Mouse (Mus musculus) liver, embryonic 14.5 days (tissue): Measurements from ENCODE around the gene Sh3bp1. TPM values are rescaled to one million over a fixed set of nuclear protein-coding genes. Genes with fewer than 3 reads are reported as not detected.

ENCODE experiments used
- ATAC-seq: fragments of 200-750 bp; cut with Nextera tagmentation; 2 replicates; pipeline ENCODE4 v1.8.0; 2017; ENCODE audit warnings: moderate number of reproducible peaks, mild to moderate bottlenecking, moderate library complexity; ENCODE audit not compliant: insufficient read depth
- DNase-seq, 3 experiments: peaks; one replicate each; pipeline ENCODE4 v3.0.0-alpha.2; 2012 to 2013; ENCODE audit warnings: low read depth in 3 of 3, low spot score in 3 of 3
- H3K27ac ChIP-seq: fragments of 300-500 bp; sonication (generic); 2 replicates; pipeline ENCODE4 v1.5.1; 2014; ENCODE audit warnings: moderate library complexity, mild to moderate bottlenecking, control low read depth, inconsistent platforms
- H3K27me3 ChIP-seq: fragments of 300-500 bp; sonication (generic); 2 replicates; pipeline ENCODE4 v1.6.1; 2014; ENCODE audit warnings: mild to moderate bottlenecking, low read length, moderate library complexity; ENCODE audit not compliant: control insufficient read depth, insufficient read depth
- H3K36me3 ChIP-seq: fragments of 300-500 bp; sonication (generic); replicated peaks from 2 replicates; pipeline ENCODE4 v1.6.1; 2014; ENCODE audit warnings: low read depth; ENCODE audit not compliant: control insufficient read depth, insufficient read depth
- H3K4me1 ChIP-seq, 2 experiments: fragments of 200-500 bp in 1 of 2; fragments of 300-500 bp in 1 of 2; sonication (generic) in 1 of 2; replicated peaks; 2 replicates each; pipeline ENCODE4 v1.6.1; 2012 to 2014; ENCODE audit warnings: antibody characterized with exemption in 1 of 2, inconsistent platforms in 1 of 2, low read length in 1 of 2; ENCODE audit not compliant: control insufficient read depth in 2 of 2, insufficient read depth in 2 of 2
- H3K4me2 ChIP-seq: fragments of 300-500 bp; sonication (generic); 2 replicates; pipeline ENCODE4 v1.6.1; 2014; ENCODE audit warnings: low read depth, mild to moderate bottlenecking, control low read depth, moderate library complexity
- H3K4me3 ChIP-seq, 2 experiments: fragments of 200-500 bp in 1 of 2; fragments of 300-500 bp in 1 of 2; sonication (generic) in 1 of 2; 2 replicates each; pipeline ENCODE4 v1.5.1; 2012 to 2014; ENCODE audit warnings: low read depth in 2 of 2, low read length in 2 of 2, mild to moderate bottlenecking in 2 of 2, control low read depth in 1 of 2, inconsistent platforms in 1 of 2, moderate library complexity in 1 of 2; ENCODE audit not compliant: insufficient read depth in 1 of 2
- H3K9ac ChIP-seq: fragments of 300-500 bp; sonication (generic); replicated peaks from 2 replicates; pipeline ENCODE4 v1.6.1; 2014; ENCODE audit warnings: mild to moderate bottlenecking, control low read depth, moderate library complexity
- H3K9me3 ChIP-seq: fragments of 300-500 bp; sonication (generic); 2 replicates; pipeline ENCODE4 v1.6.1; 2016; ENCODE audit warnings: low read length, mixed read lengths; ENCODE audit not compliant: control insufficient read depth
- CTCF ChIP-seq: IDR thresholded peaks from 2 replicates; pipeline ENCODE4 v1.5.1; 2016; ENCODE audit warnings: antibody characterized with exemption, low read depth, control low read depth
- EP300 ChIP-seq: IDR thresholded peaks from 2 replicates; pipeline ENCODE4 v1.6.1; 2016; ENCODE audit warnings: antibody characterized with exemption, low read depth
- WGBS: fragments of 180-500 bp; shearing (Covaris S2); extraction: QIAGEN DNeasy Blood & Tissue Kit; methylation state at CpG from one replicate; pipeline ENCODE4 v1.1.7; 2014; ENCODE audit not compliant: insufficient replicate concordance; 5-methylcytosine and 5-hydroxymethylcytosine counted together
- polyA plus RNA-seq, 2 experiments: library from polyadenylated mRNA; depleted of rRNA in 1 of 2; stranded (reverse) in 1 of 2; unstranded in 1 of 2; fragments of >200 nt; fragmentation: Nextera tagmentation in 1 of 2; extraction: Ambion mirVana in 1 of 2; gene quantifications; 2 replicates each; pipeline versions ENCODE4 v1.2.1 to v1.2.3; 2012 to 2014

The Sh3bp1 gene
- polyA plus RNA-seq, 2 experiments: 13.3 to 22.2 TPM

DNA sequence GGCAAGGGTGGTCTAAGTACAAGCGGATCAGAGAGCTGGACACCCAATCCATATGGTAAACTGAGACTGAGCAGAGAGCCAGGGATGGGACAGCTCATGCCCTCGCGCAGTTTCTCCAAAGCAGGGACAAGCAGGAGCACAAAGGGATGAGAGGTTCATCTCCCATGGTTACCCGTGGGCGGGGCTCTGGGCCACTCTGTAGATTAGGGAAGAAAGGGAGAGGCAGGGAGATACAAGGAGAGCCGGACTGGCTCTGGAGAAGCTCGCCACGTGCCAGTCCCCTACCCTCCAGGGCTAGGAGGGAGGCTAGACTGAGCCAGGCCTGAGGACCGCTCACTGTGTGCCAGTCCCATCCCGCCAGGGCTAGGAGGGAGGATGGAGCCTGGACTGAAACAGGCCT lies 37.7 kb downstream of the Sh3bp1 start:
- Histone ChIP-seq H3K4me2 (peak overlapping the region; percentile 96; the same call in 1 of the 2 replicates), H3K27me3 (no peaks in the 10 kb centered on the region), H3K9me3 (no peaks in the 10 kb centered on the region), H3K4me3 (no peak overlapping the region), H3K4me1 (peaks cover 19 to 20% of the 10 kb centered on the region in 2 experiments), H3K27ac (peak overlapping the region; percentile 51; the same call in 1 of the 2 replicates), H3K36me3 (peaks cover 29% of the 10 kb centered on the region), H3K9ac (no peak overlapping the region)
- ATAC-seq (no peak), DNase-seq (no peak)
- WGBS: 83% methylated on average over 10 of the region's 10 CpGs
- TF ChIP-seq EP300 (no peak), CTCF (no peak)

- DNase-seq (no peak), ATAC-seq (no peak)
- H3K36me3 ChIP-seq: peaks cover 29% of the 10 kb centered on the region
- 85% methylated on average over 2 of the region's 2 CpGs for WGBS
- H3K27me3 ChIP-seq: no peaks in the 10 kb centered on the region
- peaks cover 19 to 20% of the 10 kb centered on the region in 2 experiments for H3K4me1 ChIP-seq
- TF ChIP-seq CTCF (no peak), EP300 (no peak)
- no peak overlapping the region for H3K4me2 ChIP-seq
- no peak overlapping the region for H3K27ac ChIP-seq
- H3K9ac ChIP-seq: no peak overlapping the region
- no peaks in the 10 kb centered on the region for H3K9me3 ChIP-seq
- H3K4me3 ChIP-seq: no peak overlapping the region
Observed at GRCm38 (mm10) chr15:78937963-78938362, 38.4 kb downstream of the Sh3bp1 start.

GRCm38 (mm10) chr15:78940325-78940724 lies 40.8 kb downstream of the Sh3bp1 start:
- Histone ChIP-seq H3K4me2 (no peak overlapping the region), H3K27ac (no peak overlapping the region), H3K9me3 (no peaks in the 10 kb centered on the region), H3K27me3 (no peaks in the 10 kb centered on the region), H3K36me3 (peaks cover 29% of the 10 kb centered on the region), H3K4me3 (no peak overlapping the region), H3K4me1 (peaks cover 16 to 17% of the 10 kb centered on the region in 2 experiments), H3K9ac (no peak overlapping the region)
- TF ChIP-seq CTCF (no peak), EP300 (no peak)
- no peak for DNase-seq
- no peak for ATAC-seq
- 86% methylated on average over 13 of the region's 13 CpGs for WGBS

DNA sequence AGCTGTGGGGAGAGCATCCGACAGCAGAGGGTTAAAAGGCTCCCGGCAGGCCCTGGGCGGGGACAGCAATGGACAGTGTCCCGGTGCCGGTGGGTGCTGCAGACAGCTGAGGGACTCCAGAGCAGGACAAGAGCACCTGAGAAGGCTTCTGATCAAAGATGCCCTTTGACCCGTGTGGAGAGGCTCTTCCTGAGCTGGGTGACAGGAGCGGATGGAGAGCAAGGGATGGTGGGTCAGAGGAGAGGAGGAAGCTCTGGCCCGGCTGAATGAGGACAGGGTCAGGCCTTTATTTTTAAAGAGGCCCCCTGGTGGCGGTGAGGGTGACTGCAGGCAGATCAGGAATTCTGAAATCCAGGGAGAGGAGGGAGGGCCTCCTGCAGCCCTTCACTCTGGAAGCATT lies 43.1 kb downstream of the Sh3bp1 start:
- H3K9ac ChIP-seq: no peak overlapping the region
- no peak overlapping the region for H3K27ac ChIP-seq
- DNase-seq (peak in 2 of 3 experiments; percentile 36 to 45), ATAC-seq (peak; percentile 42)
- 13% methylated on average over 9 of the region's 9 CpGs for WGBS
- peak overlapping the region in 1 of 2 experiments; percentile 19; a peak in 2 of 4 replicates for H3K4me3 ChIP-seq
- no peaks in the 10 kb centered on the region for H3K9me3 ChIP-seq
- H3K4me2 ChIP-seq: peak overlapping the region; percentile 50
- peaks cover 16% of the 10 kb centered on the region for H3K27me3 ChIP-seq
- TF ChIP-seq EP300 (no peak), CTCF (peak; percentile 91)
- 0 out of 4 replicates have a peak, but pooled peaks cover 0 to 5% of the 10 kb centered on the region in 2 experiments for H3K4me1 ChIP-seq
- peaks cover 22% of the 10 kb centered on the region for H3K36me3 ChIP-seq

DNA sequence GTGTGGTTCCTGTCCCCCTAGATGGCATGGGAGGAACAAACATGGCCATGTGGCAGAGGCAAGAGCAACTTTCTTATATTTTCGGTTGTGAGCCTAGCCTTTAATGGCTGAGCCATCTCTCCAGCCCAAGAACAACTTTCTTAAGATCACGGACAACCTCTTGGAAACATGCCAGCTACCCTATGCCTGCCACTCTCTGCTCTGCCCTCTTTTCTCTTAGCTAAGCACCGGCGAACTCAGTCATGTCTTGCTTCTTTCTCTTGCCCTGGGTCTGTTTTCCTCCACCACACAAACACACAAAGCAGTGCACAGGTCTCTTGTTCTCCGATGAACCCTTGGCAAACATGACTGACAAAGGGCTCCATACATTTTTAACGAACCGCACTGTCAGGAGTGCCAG lies 46.7 kb downstream of the Sh3bp1 start:
- H3K36me3 ChIP-seq: peaks cover 1% of the 10 kb centered on the region
- H3K9me3 ChIP-seq: no peaks in the 10 kb centered on the region
- TF ChIP-seq CTCF (no peak), EP300 (no peak)
- no peak overlapping the region for H3K9ac ChIP-seq
- H3K4me1 ChIP-seq: peaks cover 0 to 12% of the 10 kb centered on the region in 2 experiments; a peak in 1 of 4 replicates
- H3K27me3 ChIP-seq: peaks cover 24% of the 10 kb centered on the region
- H3K27ac ChIP-seq: no peak overlapping the region
- no peak overlapping the region for H3K4me2 ChIP-seq
- WGBS: 66% methylated on average over 7 of the region's 7 CpGs
- no peak for DNase-seq
- no peak overlapping the region for H3K4me3 ChIP-seq
- no peak for ATAC-seq
